Mouse (Mus musculus) hematopoietic stem cell, adult 5-6 weeks (primary cell): ENCODE measurements around the gene Capsl. TPM values are rescaled to one million over a fixed set of nuclear protein-coding genes. Genes with fewer than 3 reads are reported as not detected.

Experiments
- ATAC-seq, 2 experiments: fragments of 125-278 bp in 1 of 2; replicated peaks in 1 of 2; 2 replicates each; pipeline ENCODE4 v1.8.0; 2016 to 2017; ENCODE audit warnings: inconsistent platforms in 2 of 2, mild to moderate bottlenecking in 2 of 2, moderate number of reproducible peaks in 2 of 2, low read depth in 1 of 2, moderate TSS enrichment in 1 of 2; ENCODE audit not compliant: low FRiP score in 2 of 2, poor library complexity in 2 of 2, severe bottlenecking in 2 of 2, insufficient read depth in 1 of 2, low TSS enrichment in 1 of 2
- total RNA-seq: library from RNA; stranded (forward); fragments of 172-1452, 232-1000 nt; gene quantifications from 2 replicates; pipeline ENCODE4 v1.2.3, GENCODE M21; 2017

Capsl gene
- total RNA-seq: 14.9 and 18.4 TPM in 2 replicates

DNA sequence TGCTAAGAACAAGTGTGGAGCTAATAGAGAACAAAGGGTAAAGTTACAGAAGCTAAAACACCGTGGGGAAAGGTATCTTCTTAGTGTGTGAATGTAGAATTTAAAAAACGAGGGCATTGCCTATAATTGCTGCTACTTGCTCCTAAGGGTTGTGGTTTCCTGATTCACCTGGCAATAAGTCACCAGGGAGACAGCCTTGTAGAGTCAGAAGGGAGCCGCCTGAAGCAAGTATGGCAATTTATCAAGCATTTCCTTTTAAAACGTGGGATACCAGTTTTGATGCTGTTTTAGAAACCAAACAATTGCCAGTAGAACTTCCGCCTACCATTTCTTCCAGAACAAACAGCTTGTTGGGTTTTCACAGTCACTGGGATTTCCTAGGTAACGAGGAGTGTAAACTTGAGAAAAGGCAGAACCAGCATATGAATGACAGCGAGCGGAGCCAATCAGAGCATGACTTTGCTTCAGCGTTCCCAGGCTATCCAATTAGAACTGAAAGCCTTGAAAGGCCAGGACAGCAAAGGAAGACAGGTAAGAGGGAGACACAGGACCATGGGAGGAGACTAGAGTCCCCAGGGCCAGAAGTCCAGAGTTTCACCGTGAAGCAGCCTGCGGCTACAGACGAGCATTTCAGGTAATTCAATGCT is at the start of gene Capsl:
TSS of gene Capsl (plus strand) at position 495 of the 647 bp plus-strand sequence.
- peak; percentile 97 to 98 for ATAC-seq

- no peak for ATAC-seq
Measured at GRCm38 (mm10) chr15:9409475-9409874, 26.4 kb upstream of the Capsl start.

DNA sequence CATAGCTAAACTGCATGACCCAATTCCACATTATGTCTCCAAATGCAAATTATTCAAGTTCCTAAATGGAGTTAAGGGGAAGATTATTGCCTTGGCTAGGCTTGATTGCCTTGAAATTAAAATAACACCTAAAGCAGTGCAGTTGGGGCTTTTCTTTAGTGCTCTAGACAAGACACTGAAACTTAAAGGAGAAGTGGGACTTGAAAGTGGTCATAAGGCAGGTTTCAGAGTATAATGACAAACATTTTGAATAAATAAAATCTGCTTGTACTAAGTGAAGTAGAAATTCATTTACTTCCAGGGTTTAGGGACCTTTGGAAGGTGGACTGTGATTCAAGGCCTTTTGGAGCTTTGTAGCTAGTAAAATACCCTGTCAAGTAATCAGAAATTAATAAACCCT is 14.7 kb upstream of the Capsl start:
- no peak for ATAC-seq

DNA sequence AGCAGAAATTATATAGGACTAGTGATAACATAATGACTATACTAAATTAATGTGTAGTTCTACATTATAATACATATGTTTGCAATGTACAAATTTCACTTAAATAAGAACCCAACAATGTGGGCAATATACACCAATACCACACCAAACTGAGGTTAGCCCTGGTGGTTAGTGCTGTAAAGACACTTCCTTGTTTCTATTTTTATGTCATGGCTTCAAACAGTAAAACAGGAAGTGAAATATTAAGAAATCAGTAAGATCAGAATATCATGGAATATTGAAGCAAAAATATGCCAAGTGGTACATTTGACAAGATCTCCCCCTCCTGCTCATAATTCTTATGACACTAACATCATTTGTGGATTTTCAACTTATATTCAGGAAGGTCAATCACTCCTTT is 8.0 kb upstream of the Capsl start:
- peak; percentile 86 to 91 for ATAC-seq

- no peak; a peak in 1 of 4 replicates for ATAC-seq
Measured at GRCm38 (mm10) chr15:9429843-9430242, 6.0 kb upstream of the Capsl start.

- ATAC-seq: no peak
Measured at GRCm38 (mm10) chr15:9451999-9452398, 16.2 kb downstream of the Capsl start.

DNA sequence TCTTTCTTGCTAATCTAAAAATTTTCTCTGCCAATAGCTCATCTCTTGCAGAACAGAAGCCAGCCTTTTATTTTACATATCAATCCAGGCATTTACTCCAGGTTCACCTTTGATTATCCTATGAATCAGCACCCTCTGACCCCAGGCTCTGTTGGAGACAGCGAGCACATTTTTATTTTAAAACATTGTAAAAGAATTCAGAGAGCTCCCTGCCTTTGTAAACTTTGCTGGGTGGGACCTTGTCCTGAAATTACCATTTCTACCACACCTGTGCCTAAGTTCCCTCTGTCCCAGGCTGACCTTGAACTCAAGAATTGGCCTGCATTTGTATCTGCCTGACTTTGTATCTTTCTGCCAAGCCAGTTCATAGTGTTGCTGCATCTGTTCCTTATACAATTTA is 17.0 kb downstream of the Capsl start:
- no peak for ATAC-seq

- no peak for ATAC-seq
Measured at GRCm38 (mm10) chr15:9454198-9454597, 18.4 kb downstream of the Capsl start.

GRCm38 (mm10) chr15:9455241-9455640 is 19.4 kb downstream of the Capsl start:
- peak; percentile 83 to 92 for ATAC-seq

DNA sequence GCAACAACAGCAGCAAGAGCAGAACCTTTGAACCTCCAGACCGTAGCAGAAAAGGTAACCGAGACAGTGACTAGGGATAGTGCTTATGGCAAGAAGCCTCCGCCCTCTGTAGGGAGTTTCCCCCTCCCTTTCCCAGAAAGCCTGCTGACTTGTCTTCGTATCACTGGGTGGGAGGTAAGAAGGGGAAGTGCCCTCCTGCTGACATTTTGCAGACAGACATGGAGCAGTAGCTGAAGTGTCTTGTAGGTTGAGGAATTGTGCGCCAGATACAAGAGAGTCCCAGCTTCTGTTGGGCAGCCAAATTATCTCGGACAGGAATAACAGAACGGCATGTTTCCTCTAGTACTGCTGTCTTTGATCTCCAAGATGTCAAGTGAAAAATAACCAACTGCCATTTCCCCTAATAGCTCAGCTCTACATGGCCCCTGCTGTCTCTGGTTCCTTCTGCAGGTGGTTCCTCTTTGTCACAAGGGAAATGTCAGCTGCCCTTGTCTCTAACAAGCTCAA is 27.7 kb downstream of the Capsl start:
- peak; percentile 76 to 78 for ATAC-seq

DNA sequence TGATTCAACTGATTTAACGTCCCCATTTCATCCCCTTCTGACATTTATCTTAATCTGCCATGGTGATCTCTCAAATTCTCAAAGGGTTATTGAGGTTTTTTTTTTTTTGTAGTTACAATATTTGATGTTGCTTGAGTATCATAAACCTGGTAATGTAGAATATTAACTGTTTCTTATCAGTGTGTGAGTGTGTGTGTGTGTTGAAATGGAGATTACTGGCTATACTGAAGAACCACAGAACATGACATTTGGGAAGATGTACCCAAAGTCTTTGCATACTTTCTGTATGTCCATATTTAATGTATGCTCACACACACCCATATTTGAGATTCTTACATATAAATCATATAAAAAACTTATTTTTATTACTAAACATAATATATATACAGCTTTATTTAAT is 28.2 kb downstream of the Capsl start:
- no peak for ATAC-seq

DNA sequence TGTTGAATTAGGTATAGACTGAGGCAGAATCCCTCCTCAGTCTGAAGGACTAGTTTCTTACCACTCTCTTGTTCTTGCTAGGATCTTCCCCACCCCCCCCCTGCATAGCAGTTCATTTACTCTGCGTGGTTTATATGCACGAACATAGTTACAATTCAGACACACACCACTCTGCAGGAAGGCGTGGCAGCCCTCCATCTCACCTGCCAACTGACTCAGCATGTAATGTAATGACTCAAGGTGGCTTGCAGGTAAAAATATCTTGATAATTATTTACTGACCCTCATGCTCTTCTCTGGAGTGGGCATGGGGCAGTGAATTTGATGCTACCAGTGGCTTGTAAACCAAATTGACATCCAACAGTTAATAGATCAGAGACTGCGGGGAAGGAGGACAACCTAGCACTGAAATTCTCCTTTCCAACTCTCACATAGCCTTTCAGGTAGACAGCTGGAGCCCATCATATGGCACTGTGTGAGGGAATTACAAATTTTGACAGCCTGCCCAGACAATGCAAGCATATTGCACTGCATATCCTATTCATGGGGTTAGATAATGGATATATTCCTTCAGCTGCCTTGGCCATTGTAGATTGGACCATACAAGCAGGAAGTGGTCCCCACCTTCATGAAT is 35.3 kb downstream of the Capsl start:
- no peak for ATAC-seq

DNA sequence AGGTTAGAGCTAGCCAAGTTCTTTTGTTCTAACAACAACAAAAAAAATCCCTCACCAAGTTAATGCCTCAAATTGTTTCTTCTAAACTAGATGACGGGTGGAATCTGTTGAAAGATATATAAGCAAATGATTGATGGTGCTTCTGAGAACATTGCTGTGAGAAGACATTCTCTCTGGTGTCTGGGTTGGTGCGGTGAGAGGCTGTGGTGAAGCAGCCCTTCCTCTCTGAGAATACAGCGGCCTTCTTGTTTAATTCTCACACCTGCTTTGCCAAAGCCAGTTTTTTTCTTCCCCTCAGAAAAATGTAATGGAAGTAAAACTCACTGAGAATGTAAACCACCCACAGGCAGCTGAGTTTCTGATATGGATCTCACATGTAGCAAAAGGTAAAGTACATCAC is 36.3 kb downstream of the Capsl start:
- ATAC-seq: peak; percentile 45 to 65; a peak in 3 of 4 replicates

- 0 out of 4 replicates have a peak, but pooled peaks of 1 of the 2 experiments have one; percentile 32 for ATAC-seq
Measured at GRCm38 (mm10) chr15:9472618-9473017, 36.8 kb downstream of the Capsl start.

GRCm38 (mm10) chr15:9473188-9473587 is 37.4 kb downstream of the Capsl start:
- ATAC-seq: no peak

DNA sequence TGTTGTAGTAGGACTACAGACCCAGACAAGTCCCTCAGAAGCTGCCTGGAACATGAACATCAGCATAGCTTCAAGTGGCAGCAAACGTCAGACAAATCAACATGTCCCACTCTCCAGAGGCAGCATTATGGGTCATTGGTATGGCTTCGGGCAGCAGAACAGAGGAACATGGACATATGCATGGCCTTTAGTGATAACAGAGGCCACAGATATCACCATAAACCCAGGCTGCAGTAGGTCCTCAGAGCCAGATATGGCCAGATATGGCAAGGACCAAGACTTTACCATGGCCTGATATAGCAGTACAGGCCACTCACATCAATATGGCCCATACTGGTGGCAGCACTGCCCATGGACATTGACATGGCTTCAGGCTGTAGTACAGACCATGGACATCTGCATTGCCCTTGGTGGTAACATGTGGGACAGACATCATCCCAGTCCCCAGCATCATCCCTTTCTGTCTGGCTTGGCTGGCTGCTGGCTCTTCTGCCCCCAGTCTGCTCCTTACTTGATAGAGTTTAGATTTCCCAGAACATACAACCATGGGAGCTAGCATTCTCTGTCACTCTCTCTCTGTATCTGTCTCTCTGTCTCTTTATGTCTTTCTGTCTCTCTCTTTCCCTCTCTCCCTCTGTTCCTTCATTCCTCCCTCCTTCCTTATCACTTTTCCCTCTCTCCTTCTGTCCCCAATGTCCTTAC is 53.7 kb downstream of the Capsl start:
- ATAC-seq: no peak

- ATAC-seq: peak; percentile 42 to 56; a peak in 1 of 4 replicates
Measured at GRCm38 (mm10) chr15:9492077-9492476, 56.2 kb downstream of the Capsl start.
